Mouse (Mus musculus) CD8-positive naive resting alpha-beta T cell, adult 57 days (primary cell): ENCODE data around the gene Olfr406. TPM values are rescaled to one million over a fixed set of nuclear protein-coding genes. Genes with fewer than 3 reads are reported as not detected.

Source experiments
- total RNA-seq: library from RNA; stranded (reverse); gene quantifications from one replicate; pipeline ENCODE4 v1.2.4, GENCODE M21; 2023

Gene Olfr406
- total RNA-seq, result not detected

DNA sequence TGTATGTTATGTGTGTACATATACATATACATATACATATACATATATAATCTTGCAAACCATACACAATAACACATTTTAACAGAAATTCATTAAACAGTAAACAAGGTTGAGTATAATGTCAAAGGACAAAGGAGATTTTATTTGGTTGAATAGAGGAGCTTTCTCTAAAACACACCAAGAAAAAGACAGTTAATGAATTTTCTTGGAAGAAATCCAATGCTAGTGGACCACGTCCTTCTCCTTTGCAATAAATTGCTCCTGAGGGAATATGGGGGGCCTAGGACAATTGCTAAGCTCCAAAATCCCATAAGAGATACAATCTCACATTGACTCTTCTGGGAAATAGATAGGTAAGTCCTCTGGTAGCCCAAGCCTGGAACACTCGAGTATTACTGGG, at the start of gene Olfr406:
Gene Olfr406, plus strand, starts transcription at position 301 of the 400 bp plus-strand sequence.

GRCm38 (mm10) chr11:74211279-74211678, 48.3 kb upstream of the Olfr406 start, which contains the start of gene Olfr43:
Gene Olfr43 (minus strand): TSS chr11:74211379.

DNA sequence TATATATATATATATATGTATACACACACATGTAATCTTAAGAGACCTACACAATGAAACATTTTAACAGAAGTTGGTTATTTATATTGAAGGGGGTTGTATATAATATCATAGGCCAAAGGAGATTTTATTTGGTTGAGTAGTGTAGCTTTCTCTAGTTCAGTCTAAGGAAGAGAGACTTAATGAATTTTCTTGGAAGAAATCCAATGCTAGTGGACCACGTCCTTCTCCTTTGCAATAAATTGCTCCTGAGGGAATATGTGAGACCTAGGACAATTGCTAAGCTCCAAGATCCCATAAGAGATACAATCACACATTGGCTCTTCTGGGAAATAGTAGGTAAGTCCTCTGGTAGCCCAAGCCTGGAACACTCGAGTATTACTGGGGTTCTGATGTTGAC, 23.8 kb downstream of the Olfr406 start, which contains the start of gene Olfr59:
Gene Olfr59, plus strand, starts transcription at position 301 of the 400 bp plus-strand sequence.

Other genes starting within 250 kb of the Olfr406 start
- gene Olfr139, start 203.3 kb upstream of the Olfr406 start, total RNA-seq, result not detected
- gene Olfr399, start 203.2 kb upstream of the Olfr406 start, total RNA-seq, result not detected
- not detected for gene Zfp616, start 189.9 kb upstream of the Olfr406 start, total RNA-seq
- not detected for gene Olfr401, start 146.1 kb upstream of the Olfr406 start, total RNA-seq
- not detected for gene Olfr402, start 106.3 kb upstream of the Olfr406 start, total RNA-seq
- gene Olfr403, start 73.6 kb upstream of the Olfr406 start, total RNA-seq, result not detected
- gene Olfr43, start 48.4 kb upstream of the Olfr406 start, total RNA-seq, result not detected
- gene Olfr59, start 23.9 kb downstream of the Olfr406 start, total RNA-seq, result not detected
- not detected for gene Olfr410, start 78.2 kb downstream of the Olfr406 start, total RNA-seq
- gene Olfr411, start 92.8 kb downstream of the Olfr406 start, total RNA-seq, result not detected
- gene Olfr412, start 102.3 kb downstream of the Olfr406 start, total RNA-seq, result not detected